In the genomic region with DNA sequence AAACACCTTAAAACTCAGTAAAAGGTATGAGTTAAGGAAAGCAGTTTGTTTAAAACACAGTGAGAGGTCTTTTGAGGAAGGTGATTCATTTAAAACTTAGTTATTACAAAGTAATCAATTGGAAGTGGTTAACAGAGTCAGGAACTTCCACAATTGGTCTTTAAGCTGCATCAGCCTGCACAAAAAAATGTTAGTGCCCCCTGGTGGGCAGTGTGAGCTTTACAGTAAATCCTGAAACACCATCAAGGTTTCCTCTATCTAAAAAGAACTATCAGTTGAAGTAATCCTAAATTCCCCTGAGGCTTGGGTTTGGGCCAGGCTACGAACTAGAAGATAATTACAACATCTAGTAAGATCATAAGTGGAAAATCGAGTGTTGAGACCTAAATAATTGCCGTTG, we compare ENCODE assay signal across 9 mouse cellular contexts. TPM values are rescaled to one million over a fixed set of nuclear protein-coding genes. Genes with fewer than 3 reads are reported as not detected.
A peak's percentile ranks its signal among the peaks of the same experiment; 100 is the strongest.
DNase-seq lines count a peak whose midpoint lies in the region; ATAC-seq lines count a peak whose summit lies in the region.
"Had no signal": no experiment of that assay in that cellular context is flagged by ENCODE, and none has a peak within 500 bp of the region (broad histone marks: within the 10 kb centered on the region; RNA-seq: fewer than 3 reads in every experiment).

No protein-coding gene starts in this region.

- H3K9me3 ChIP-seq in forebrain, embryonic 11.5 days (ENCODE audit: control insufficient read depth, low read length), result no peaks in the 10 kb centered on the region
- H3K9me3 ChIP-seq in forebrain, embryonic 16.5 days (ENCODE audit: control insufficient read depth, low read length), result no peaks in the 10 kb centered on the region
- H3K9me3 ChIP-seq in embryonic facial prominence, embryonic 11.5 days (replicated peaks; ENCODE audit: control insufficient read depth, low read length), result no peaks in the 10 kb centered on the region
- H3K9me3 ChIP-seq: heart, embryonic 15.5 days had no signal

- H3K9ac ChIP-seq in forebrain, embryonic 11.5 days (ENCODE audit: low read length), result no peak overlapping the region
- H3K9ac ChIP-seq in forebrain, embryonic 16.5 days (replicated peaks; ENCODE audit: low read depth, low read length), result no peak overlapping the region
- H3K9ac ChIP-seq in embryonic facial prominence, embryonic 11.5 days (replicated peaks; ENCODE audit: low read length), result no peak overlapping the region
- H3K9ac ChIP-seq: heart, embryonic 15.5 days had no signal

- H3K27ac ChIP-seq in forebrain, embryonic 11.5 days (ENCODE audit: low read depth, low read length), result no peak overlapping the region
- no peak overlapping the region for H3K27ac ChIP-seq in forebrain, embryonic 16.5 days (ENCODE audit: low read length)
- H3K27ac ChIP-seq in embryonic facial prominence, embryonic 11.5 days (replicated peaks; ENCODE audit: low read depth, low read length), result no peak overlapping the region
- H3K27ac ChIP-seq: heart, embryonic 15.5 days had no signal

- WGBS in forebrain, embryonic 11.5 days, result 28% methylated on average over 3 of the region's 3 CpGs
- WGBS in forebrain, embryonic 16.5 days, result 20% methylated on average over 3 of the region's 3 CpGs
- WGBS in embryonic facial prominence, embryonic 11.5 days, result 20% methylated on average over 3 of the region's 3 CpGs

- no peak overlapping the region for H3K4me3 ChIP-seq in forebrain, embryonic 11.5 days (ENCODE audit: low read depth, low read length)
- no peak overlapping the region for H3K4me3 ChIP-seq in forebrain, embryonic 16.5 days (replicated peaks; ENCODE audit: low read length)
- H3K4me3 ChIP-seq in embryonic facial prominence, embryonic 11.5 days (ENCODE audit: low read depth, low read length), result no peak overlapping the region
- H3K4me3 ChIP-seq: heart, embryonic 15.5 days had no signal

- no peaks in the 10 kb centered on the region for H3K27me3 ChIP-seq in forebrain, embryonic 11.5 days (ENCODE audit: control insufficient read depth, insufficient read depth, low read length)
- H3K27me3 ChIP-seq in forebrain, embryonic 16.5 days (replicated peaks; ENCODE audit: control insufficient read depth, insufficient read depth, low read length), result no peaks in the 10 kb centered on the region
- H3K27me3 ChIP-seq in embryonic facial prominence, embryonic 11.5 days (ENCODE audit: control insufficient read depth, insufficient read depth, low read length), result no peaks in the 10 kb centered on the region
- H3K27me3 ChIP-seq: heart, embryonic 15.5 days had no signal

- H3K4me2 ChIP-seq in forebrain, embryonic 11.5 days (ENCODE audit: low read depth, low read length, severe bottlenecking), result no peak overlapping the region
- no peak overlapping the region for H3K4me2 ChIP-seq in forebrain, embryonic 16.5 days (ENCODE audit: low read length)
- no peak overlapping the region for H3K4me2 ChIP-seq in embryonic facial prominence, embryonic 11.5 days (ENCODE audit: low read depth, low read length)
- H3K4me2 ChIP-seq: heart, embryonic 15.5 days had no signal

- peak; percentile 66 for DNase-seq in forebrain, embryonic 11.5 days (ENCODE audit: low spot score)
- DNase-seq in B cell, adult 2 months, result peak; percentile 81 to 85
- DNase-seq in adrenal gland, postnatal 36 days, result peak; percentile 69 to 81
- DNase-seq in embryonic facial prominence, embryonic 11.5 days (ENCODE audit: low spot score), result peak; percentile 77
- DNase-seq in kidney, postnatal 10 days, result peak; percentile 77
- DNase-seq in lung, postnatal 14 days, result peak; percentile 81
- peak; percentile 23 to 56 for DNase-seq in spleen, postnatal 14 days (ENCODE audit: low spot score in 2 of 2)

- ATAC-seq in forebrain, embryonic 11.5 days (replicated peaks; ENCODE audit: low FRiP score), result peak; percentile 36; the same call in 1 of the 2 replicates
- ATAC-seq in forebrain, embryonic 16.5 days, result no peak
- ATAC-seq in embryonic facial prominence, embryonic 11.5 days (replicated peaks; ENCODE audit: insufficient number of reproducible peaks, low FRiP score, low TSS enrichment, low read depth), result no peak

- no peaks in the 10 kb centered on the region for H3K36me3 ChIP-seq in forebrain, embryonic 11.5 days (ENCODE audit: control insufficient read depth, insufficient read depth, low read length)
- H3K36me3 ChIP-seq in forebrain, embryonic 16.5 days (ENCODE audit: control insufficient read depth, insufficient read depth), result no peaks in the 10 kb centered on the region
- H3K36me3 ChIP-seq in embryonic facial prominence, embryonic 11.5 days (replicated peaks; ENCODE audit: control insufficient read depth, insufficient read depth, low read depth, low read length), result no peaks in the 10 kb centered on the region
- H3K36me3 ChIP-seq: heart, embryonic 15.5 days had no signal

- H3K4me1 ChIP-seq in forebrain, embryonic 11.5 days (replicated peaks; ENCODE audit: control insufficient read depth, insufficient read depth, low read length), result no peaks in the 10 kb centered on the region
- no peaks in the 10 kb centered on the region for H3K4me1 ChIP-seq in forebrain, embryonic 16.5 days (replicated peaks; ENCODE audit: control insufficient read depth, insufficient read depth, low read length)
- no peaks in the 10 kb centered on the region for H3K4me1 ChIP-seq in embryonic facial prominence, embryonic 11.5 days (ENCODE audit: control insufficient read depth, insufficient read depth, low read length)

RNA-seq across cellular contexts. Expression of a gene that starts 21.0 kb away (rescaled TPM):
- 2.1 and 2.7 TPM in 2 replicates for polyA plus RNA-seq in forebrain, embryonic 11.5 days (2014; fragmentation: Nextera tagmentation; extraction: Ambion mirVana)
- polyA plus RNA-seq in forebrain, embryonic 16.5 days (2015; fragmentation: Nextera tagmentation; extraction: Ambion mirVana), result 7.7 and 8.3 TPM in 2 replicates
- 10 to 100 TPM; 16.6 to 17.0 TPM for total RNA-seq in adrenal gland, postnatal 36 days (2021)
- polyA plus RNA-seq in embryonic facial prominence, embryonic 11.5 days (2014; fragmentation: Nextera tagmentation; extraction: Ambion mirVana), result 1.4 and 2.1 TPM in 2 replicates
